Mouse (Mus musculus) limb, embryonic 14.5 days (tissue): ENCODE measurements at regions not wholly inside any gene's neighbourhood (a gene's known extent, or its start where the extent isn't known, plus 50 kb on each side); places are given as distances from the start of the nearest gene placed in this dataset.

Experiments used
- ATAC-seq: fragments of 200-750 bp; cut with Nextera tagmentation; 2 replicates; pipeline ENCODE4 v1.8.0; 2017; ENCODE audit warnings: low read depth, moderate number of reproducible peaks, moderate TSS enrichment; ENCODE audit not compliant: low FRiP score
- DNase-seq: peaks from one replicate; pipeline ENCODE4 v3.0.0-alpha.2; 2015; ENCODE audit warnings: low spot score
- H3K27ac ChIP-seq: fragments of 300-500 bp; sonication (generic); replicated peaks from 2 replicates; pipeline ENCODE4 v1.5.1; 2014; ENCODE audit warnings: low read depth, mild to moderate bottlenecking, low read length, moderate library complexity, mixed read lengths
- H3K27me3 ChIP-seq: fragments of 300-500 bp; sonication (generic); 2 replicates; pipeline ENCODE4 v1.6.1; 2014; ENCODE audit warnings: low read length, mixed read lengths; ENCODE audit not compliant: control insufficient read depth, insufficient read depth
- H3K36me3 ChIP-seq: fragments of 300-500 bp; sonication (generic); 2 replicates; pipeline ENCODE4 v1.6.1; 2014; ENCODE audit warnings: mild to moderate bottlenecking, low read length, moderate library complexity, mixed read lengths; ENCODE audit not compliant: control insufficient read depth, insufficient read depth
- H3K4me1 ChIP-seq: fragments of 300-500 bp; sonication (generic); 2 replicates; pipeline ENCODE4 v1.6.1; 2014; ENCODE audit warnings: antibody characterized with exemption, low read length, mixed read lengths; ENCODE audit not compliant: control insufficient read depth, insufficient read depth
- H3K4me2 ChIP-seq: fragments of 300-500 bp; sonication (generic); replicated peaks from 2 replicates; pipeline ENCODE4 v1.6.1; 2014; ENCODE audit warnings: low read depth, mild to moderate bottlenecking, low read length, moderate library complexity; ENCODE audit not compliant: severe bottlenecking
- H3K4me3 ChIP-seq: fragments of 300-500 bp; sonication (generic); replicated peaks from 2 replicates; pipeline ENCODE4 v1.5.1; 2014; ENCODE audit warnings: low read length
- H3K9ac ChIP-seq: fragments of 300-500 bp; sonication (generic); 2 replicates; pipeline ENCODE4 v1.6.1; 2014; ENCODE audit warnings: mild to moderate bottlenecking, low read depth, low read length, moderate library complexity; ENCODE audit not compliant: severe bottlenecking
- H3K9me3 ChIP-seq: fragments of 300-500 bp; sonication (generic); 2 replicates; pipeline ENCODE4 v1.6.1; 2016; ENCODE audit warnings: low read length; ENCODE audit not compliant: control insufficient read depth
- POLR2A ChIP-seq: fragments of 200-500 bp; IDR thresholded peaks from 2 replicates; pipeline ENCODE4 v1.8.0; 2012; ENCODE audit warnings: inconsistent platforms, mild to moderate bottlenecking, moderate library complexity, borderline replicate concordance; ENCODE audit not compliant: insufficient read depth, insufficient read length; ENCODE audit errors: extremely low read depth
- WGBS: fragments of 180-500 bp; shearing (Covaris S2); extraction: QIAGEN DNeasy Blood & Tissue Kit; methylation state at CpG from one replicate; pipeline ENCODE4 v1.1.7; 2014; 5-methylcytosine and 5-hydroxymethylcytosine counted together

DNA sequence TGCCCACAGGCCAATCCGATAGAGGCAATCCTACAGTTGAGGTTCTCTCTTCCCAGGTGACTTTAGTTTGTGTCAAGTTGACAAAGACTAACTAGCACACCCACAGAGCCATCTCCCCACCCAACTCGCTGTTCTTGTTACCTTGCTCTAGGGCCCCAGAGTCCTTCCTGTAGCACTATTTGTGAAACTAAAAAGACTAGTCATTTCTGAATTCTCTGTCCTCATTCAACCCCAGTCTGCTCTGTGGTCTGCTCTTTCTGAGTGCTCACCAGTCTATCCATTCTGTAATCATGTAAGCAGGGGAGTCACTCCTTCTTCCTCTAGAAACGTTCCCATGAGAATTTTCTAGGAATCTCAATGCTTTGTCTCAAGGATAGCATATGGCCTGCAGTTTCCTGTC is 184.2 kb upstream of the Xylt1 start:
- Histone ChIP-seq H3K36me3 (no peaks in the 10 kb centered on the region), H3K27me3 (no peaks in the 10 kb centered on the region), H3K4me2 (no peak overlapping the region), H3K27ac (no peak overlapping the region), H3K4me1 (no peaks in the 10 kb centered on the region), H3K4me3 (no peak overlapping the region), H3K9ac (no peak overlapping the region), H3K9me3 (no peaks in the 10 kb centered on the region)
- no peak for TF ChIP-seq POLR2A
- 75% methylated on average over 3 of the region's 3 CpGs for WGBS
- DNase-seq (no peak), ATAC-seq (no peak)

GRCm38 (mm10) chr7:117226294-117226693 is 154.5 kb upstream of the Xylt1 start:
- Histone ChIP-seq H3K9ac (no peak overlapping the region), H3K27ac (no peak overlapping the region), H3K4me2 (no peak overlapping the region), H3K4me3 (no peak overlapping the region), H3K9me3 (no peaks in the 10 kb centered on the region), H3K4me1 (no peaks in the 10 kb centered on the region), H3K36me3 (no peaks in the 10 kb centered on the region), H3K27me3 (no peaks in the 10 kb centered on the region)
- no peak for ATAC-seq
- no peak for DNase-seq
- no peak for TF ChIP-seq POLR2A

- TF ChIP-seq POLR2A: no peak
- 62% methylated on average over 5 of the region's 5 CpGs for WGBS
- ATAC-seq: no peak
Observed at GRCm38 (mm10) chr7:117229619-117230018, 151.2 kb upstream of the Xylt1 start.

DNA sequence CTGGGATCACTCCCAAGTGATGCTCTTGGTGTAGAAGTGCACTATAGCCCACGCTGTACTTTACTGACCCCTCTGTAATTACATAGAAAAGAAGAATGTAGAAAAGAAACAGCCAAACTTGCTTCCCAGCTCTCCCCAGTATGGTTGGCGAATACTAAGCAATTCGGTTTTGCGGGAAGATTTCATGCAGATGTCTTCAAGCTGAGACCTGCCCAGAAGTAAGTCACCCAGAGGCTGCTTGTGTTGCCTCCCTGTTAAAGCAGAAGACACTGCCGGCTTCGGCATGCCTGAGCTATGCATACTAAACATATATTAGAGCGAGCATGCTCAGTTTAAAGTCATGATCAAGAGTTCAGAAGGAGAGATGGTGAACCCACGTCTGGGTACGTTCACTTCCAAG is 124.0 kb upstream of the Xylt1 start:
- DNase-seq (peak; percentile 31), ATAC-seq (no peak)
- TF ChIP-seq POLR2A: no peak
- Histone ChIP-seq H3K27ac (0 out of 2 replicates have a peak overlapping the region, but pooled peaks have one; percentile 19), H3K4me3 (no peak overlapping the region), H3K36me3 (no peaks in the 10 kb centered on the region), H3K9me3 (no peaks in the 10 kb centered on the region), H3K4me2 (no peak overlapping the region), H3K9ac (no peak overlapping the region), H3K4me1 (peaks cover 29% of the 10 kb centered on the region), H3K27me3 (no peaks in the 10 kb centered on the region)
- WGBS: 76% methylated on average over 9 of the region's 9 CpGs

More at GRCm38 (mm10) chr7:117229619-117230018, 151.2 kb upstream of the Xylt1 start:
- DNase-seq: no peak
- Histone ChIP-seq H3K4me3 (no peak overlapping the region), H3K4me2 (no peak overlapping the region), H3K9ac (no peak overlapping the region), H3K9me3 (no peaks in the 10 kb centered on the region), H3K36me3 (no peaks in the 10 kb centered on the region), H3K4me1 (no peaks in the 10 kb centered on the region), H3K27ac (no peak overlapping the region), H3K27me3 (no peaks in the 10 kb centered on the region)

- 5% methylated on average over 5 of the region's 5 CpGs for WGBS
- no peak for TF ChIP-seq POLR2A
- DNase-seq (peak; percentile 22), ATAC-seq (no peak)
- Histone ChIP-seq H3K27me3 (no peaks in the 10 kb centered on the region), H3K9me3 (no peaks in the 10 kb centered on the region), H3K9ac (no peak overlapping the region), H3K4me1 (peaks cover 35% of the 10 kb centered on the region), H3K36me3 (no peaks in the 10 kb centered on the region), H3K4me2 (no peak overlapping the region), H3K27ac (peak overlapping the region; percentile 56), H3K4me3 (no peak overlapping the region)
Observed at GRCm38 (mm10) chr7:117258557-117258956, 122.2 kb upstream of the Xylt1 start.

DNA sequence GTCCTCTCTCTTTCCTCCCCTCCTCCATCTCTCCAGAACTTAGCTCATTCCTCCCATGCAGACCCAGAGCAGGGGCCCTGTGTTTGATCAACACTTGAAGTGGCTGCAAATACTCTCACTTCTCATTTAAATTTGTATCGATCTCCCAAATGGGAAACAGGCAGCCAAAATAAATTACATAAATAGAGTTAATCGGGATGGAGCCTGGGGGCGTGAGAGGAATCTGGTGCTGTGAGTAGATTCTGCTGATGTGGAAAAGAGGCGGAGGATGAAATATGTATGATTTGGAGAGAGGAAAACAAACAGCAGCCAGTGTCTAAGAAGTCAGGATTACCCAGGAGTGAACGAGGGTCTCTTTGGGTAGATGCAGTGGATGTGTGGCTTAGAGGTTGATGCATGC is 121.6 kb upstream of the Xylt1 start:
- Histone ChIP-seq H3K4me1 (peaks cover 35% of the 10 kb centered on the region), H3K9ac (no peak overlapping the region), H3K36me3 (no peaks in the 10 kb centered on the region), H3K27ac (peak overlapping the region; percentile 56), H3K4me2 (peak overlapping the region; percentile 6; the same call in 1 of the 2 replicates), H3K27me3 (no peaks in the 10 kb centered on the region), H3K9me3 (no peaks in the 10 kb centered on the region), H3K4me3 (no peak overlapping the region)
- DNase-seq: no peak
- no peak for TF ChIP-seq POLR2A
- no peak for ATAC-seq
- WGBS: 20% methylated on average over 5 of the region's 5 CpGs
